Mouse (Mus musculus) NIH3T3 (cell line): ENCODE results near the gene Hpd.

Experiments
- DNase-seq: peaks from one replicate; pipeline ENCODE4 v3.0.0-alpha.2; 2012; ENCODE audit warnings: low read depth

Hpd gene

DNA sequence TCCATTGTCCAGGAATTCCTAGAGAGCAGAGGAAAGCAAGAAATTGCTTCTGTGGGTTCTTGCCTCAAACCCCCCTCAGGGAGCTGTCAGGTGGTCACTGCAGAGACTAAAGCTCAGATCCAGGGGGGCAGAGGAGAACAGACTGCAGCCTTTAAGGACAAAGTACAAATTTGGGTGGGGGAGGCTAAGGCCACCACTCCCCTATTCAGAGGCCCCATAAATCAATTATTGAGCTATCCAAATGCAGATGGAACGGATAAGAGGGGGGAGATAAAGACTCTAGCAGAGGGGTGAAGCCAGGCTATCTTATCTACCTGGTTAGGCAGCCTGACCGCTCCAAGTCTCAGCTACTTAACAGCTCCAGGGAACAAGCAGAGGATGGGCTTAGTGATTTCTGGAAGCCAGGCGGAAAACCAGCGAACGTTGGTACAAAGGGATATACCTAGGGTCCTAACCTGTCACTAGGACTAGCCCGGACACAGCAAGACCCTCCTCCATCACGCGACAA is 47.6 kb downstream of the Hpd start:
- DNase-seq: no peak

DNA sequence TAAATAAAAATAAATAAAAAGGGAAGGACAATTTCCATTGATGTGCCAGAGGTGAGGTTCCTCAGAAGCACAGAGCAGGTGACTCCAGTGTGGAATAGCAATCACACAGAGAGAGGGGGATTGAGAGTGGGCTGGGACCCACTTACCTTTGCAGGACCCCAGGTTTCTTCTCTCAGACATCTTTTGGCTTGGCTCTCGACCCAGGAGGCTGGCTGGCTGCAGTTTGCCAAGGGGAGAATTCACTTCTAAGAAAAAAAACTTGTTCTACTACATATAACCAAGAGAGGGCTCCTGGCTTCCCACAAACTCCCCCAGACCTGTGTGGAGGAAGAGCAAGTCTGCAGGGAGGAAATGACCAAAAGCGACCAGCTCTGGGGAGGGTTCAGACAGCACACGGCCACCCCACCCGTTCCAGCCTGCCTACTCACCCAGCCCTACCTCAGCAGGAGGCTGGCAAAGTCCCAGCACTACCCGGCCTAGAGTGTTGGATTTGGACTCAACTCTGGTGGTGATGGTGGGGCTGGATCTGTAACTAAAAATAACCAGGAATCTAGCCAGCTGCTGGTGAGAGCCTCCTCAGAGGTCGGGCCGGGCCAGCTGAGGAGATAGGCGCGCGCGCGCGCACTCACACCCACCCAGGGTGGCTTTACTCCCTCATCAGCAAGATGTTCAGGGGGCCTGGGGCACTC is 48.2 kb downstream of the Hpd start:
- DNase-seq: peak; percentile 94

DNA sequence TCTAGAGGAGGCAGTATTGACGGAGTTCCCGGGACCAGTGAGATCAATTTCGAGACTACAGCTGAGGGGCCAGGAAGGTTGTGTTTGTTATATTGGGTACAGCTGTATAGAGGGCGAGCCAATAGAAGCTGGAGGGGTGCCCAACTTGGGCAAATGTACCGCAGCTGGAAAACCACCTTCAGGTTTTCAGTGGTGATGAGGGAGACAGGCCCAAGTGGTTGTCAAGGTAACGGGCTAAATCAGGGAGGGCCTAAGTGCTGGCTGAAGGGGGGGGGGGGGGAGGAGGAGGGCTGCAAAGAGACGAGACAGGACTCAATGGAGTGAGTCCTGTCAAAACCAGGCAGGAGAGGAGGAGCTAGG is 48.8 kb downstream of the Hpd start:
- peak; percentile 79 for DNase-seq

DNA sequence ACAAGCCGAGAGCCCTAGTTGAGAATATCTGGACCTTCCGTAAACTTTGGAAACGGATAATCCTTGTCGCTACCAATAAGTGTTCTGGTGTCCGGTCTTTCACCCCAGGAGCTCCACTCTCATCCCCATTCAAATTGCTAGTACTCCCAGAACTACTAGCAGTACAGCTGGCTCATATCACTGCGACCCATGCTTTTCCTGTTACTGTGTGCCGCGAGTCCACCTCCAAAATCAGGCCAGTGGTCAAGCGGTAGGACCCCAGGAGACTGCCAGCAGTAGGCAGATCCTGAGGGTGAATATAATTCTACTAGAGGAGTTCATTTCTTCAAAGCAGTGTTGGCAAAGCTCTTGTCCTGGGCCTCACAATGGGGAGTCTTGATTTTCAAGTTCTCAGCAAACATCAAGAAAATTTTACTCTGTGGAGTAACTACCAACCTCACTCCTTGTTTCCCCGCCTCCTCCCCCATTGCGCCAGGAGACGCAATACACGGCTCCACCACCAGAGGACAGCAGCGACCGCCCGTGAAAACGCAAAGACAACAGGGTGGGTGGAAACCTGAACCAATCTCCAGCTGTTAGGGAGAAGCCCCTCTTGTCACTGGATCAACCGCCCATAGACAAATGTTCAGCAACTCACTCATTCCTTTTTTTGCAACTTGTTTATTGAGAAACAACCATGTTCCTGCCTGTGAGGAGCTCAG is 49.3 kb downstream of the Hpd start:
- DNase-seq: peak; percentile 94

DNA sequence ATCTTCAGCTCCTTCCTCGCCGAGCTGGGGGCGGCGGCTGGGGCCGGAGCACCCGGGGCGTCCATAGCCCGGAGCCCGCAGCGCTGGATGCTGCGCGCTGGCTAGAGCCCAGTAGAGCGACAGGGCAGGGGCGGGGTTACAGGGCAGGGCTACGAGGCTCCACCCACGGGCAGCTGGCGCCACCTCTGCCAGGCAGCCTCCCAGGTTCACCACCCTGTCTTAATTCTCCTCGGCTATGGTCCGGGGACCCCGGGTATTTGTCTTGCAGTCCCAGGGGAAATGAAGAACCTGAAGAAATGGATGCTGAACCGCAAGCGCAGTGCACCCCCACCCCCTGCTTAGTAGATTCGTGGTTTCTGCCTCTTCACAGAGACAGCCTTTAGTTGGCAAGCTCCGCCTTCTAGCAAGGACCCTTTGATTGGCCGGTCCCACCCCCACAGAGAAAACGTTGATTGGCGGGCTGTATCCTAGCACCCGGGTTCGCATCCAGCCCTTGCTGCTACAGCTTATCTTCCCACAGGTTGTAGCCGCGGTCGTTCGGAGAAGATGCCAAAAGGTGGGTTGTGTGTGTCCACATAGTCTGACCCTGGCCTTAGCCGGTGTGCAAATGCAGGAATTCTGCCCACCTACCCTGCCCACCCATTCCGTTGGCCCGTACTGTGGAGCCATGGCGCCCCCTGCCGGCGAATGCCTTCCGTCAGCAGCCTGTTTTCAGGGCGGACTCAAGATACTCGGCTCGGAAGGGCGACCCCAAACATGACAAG is 50.0 kb downstream of the Hpd start, which contains the start of gene Rhof:
Gene Rhof (minus strand): TSS at position 385 of the 764 bp plus-strand sequence.
- peak; percentile 77 for DNase-seq

DNA sequence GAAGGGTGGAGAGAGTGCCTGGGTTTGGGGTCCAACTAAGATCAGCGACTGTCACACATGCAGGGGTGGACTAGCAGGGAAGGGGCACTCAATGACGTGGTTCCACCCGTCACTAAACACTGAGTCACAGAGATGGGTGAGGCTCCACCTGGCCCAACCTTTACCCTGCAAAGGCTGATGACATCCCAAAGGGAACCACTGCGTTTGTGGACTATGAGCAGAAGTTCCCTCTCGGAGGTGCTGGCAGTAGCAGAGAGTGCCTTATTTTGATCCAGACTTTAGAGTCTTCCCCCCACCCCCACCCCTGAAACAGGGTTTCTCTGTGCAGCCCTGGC is 51.7 kb downstream of the Hpd start:
- no peak for DNase-seq

DNA sequence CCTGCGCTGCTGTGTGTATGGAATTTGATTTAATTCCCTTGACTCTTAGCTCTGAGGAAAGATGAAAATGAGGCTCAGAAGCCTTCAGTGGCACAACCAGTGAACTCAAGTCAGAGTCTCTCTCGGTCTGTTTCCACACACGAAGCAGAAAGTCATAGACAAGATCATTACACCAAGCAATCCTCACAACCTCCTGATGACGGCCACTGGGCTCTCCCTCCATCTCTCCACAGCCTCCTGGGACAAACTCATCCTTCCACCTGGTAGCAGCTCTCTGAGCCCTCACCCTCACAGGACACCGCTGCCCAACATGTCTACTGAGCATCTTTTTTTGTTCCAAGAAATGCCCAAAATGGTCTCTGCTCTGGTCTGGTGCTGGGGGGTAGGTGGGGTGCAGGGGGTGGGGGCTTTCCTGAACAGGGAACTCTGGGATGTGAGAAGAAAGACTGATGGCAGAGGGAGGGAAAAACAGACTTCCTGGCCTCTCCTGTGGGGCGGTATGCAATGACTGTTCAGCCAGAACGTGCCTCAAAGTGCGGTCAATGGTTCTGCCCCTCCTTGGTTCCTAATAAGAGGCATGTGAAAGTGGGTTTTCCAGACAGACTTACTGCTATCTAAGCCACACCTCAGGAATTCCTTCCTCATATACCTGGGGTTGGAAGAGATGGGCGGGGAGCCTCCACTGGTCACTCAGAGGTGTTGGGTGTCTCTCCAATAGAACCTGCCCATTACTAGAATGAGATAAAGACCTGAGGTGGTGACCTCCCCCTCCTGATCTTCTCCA is 52.3 kb downstream of the Hpd start:
- DNase-seq: no peak

DNA sequence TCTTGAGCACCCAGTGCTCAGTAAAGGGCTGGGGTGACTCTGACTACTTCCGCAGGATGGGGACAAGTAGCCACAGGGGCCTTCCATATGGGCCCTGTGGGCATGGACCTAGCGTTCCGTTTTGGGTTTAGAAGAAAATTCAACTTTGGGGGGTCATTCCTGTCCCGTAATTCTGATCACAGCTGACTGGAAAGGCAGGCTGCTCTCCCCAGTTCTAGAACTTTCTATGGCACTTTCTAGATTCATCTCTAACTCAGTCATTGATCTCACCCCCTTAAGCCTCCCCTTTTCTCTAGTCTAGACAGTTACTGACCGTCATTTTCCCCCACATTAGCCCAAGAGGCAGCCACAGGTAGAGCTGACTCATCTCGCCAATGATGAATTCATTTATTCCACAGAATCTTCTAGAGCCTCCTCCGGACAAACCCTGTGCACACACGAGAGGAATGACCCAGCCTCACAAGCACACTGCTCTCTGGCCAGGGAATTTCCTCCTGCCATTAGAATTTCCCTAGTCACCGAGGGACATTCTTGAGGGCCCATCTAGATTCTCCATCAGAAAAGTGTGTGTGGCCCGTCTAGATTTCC is 53.3 kb downstream of the Hpd start:
- no peak for DNase-seq

DNA sequence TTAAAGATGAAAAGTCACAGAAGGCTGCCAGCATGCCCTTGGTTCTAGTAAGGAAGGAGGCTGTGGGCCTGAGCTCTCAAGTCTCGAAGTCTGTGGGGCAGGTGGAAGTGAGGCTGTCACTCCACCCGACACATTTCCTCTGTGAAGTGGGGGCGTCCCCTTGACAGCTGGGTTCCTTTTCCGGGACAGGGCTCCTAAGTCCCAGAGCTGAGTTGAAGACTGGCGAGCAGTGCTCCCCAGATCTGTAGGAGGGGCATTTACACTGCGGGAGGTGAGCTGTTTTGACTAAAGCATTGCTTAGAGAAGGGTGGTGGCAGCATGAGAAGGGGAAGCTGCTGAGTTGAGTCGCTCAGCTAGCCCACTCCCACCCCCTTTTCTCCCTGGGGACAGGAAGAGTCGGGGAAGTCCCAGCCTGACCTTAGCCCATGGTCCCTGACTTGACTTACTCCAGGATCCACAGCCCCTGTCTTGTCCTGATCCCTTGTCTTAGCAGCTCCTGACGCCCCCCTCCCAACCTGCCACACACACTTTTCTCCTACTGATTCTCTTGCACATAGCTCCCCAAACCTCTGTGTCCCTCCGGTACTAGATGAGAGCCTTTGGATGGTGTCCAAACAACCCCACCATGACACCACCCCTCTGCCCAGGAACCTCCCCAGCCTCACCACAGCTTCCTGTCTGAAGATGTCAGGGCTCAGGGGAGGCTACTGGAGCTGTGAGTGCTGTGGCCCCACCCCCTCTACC is 53.9 kb downstream of the Hpd start:
- no peak for DNase-seq

DNA sequence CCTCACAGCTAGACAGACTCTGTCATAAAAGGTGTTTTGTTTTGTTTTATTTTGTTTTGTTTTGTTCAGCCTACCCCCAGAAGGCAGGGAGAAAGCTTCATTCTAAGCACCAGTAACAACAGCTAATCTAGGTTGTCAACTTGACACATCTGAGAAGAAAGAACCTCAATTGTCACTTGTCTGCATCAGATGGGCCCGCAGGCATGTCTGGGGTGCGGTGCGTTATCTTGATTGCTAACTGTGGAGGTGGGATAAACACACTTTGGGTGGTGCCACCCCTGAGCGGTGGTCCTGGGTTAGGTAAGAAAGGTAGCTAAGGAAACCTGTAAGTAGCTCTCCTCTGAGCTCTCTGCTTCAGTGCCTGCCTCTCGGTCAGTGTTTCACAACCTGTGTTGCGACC is 55.5 kb downstream of the Hpd start:
- no peak for DNase-seq

DNA sequence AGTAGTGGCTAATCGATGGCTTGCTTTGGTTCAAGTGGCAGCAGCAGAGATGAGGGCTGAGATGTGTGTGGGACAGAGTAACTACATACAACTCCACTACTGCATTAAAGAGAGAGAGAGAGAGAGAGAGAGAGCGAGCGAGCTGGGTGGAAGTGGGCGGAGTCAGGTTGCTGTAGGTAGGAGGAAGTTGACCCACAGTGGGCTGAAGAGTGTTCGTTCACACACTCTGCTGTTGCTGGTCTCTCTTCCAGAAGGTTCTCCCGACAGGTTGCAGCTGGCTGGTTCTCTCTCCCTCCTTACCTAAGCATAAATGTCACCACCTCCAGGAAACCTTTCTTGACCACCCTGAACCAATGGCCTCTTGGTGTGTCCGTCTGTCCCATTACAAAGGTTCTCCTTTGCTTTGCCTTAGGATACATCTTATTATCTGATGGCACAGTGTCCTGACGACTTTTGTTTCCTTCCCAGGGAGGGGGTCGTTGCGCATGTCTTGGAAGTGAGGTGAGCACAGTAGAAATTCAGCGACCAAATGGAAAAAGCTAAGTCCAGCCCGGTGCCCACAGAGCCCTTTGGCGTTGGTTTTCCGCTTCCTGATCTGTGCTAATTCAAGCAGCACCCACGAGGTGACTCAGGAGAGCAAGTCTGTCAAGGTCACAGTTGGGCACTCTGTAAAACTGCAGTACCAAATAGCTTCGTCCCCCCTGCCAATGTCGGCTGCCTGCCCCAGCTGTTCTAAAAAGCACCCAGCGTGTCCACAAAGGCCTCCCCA is 56.7 kb downstream of the Hpd start:
- DNase-seq: no peak

DNA sequence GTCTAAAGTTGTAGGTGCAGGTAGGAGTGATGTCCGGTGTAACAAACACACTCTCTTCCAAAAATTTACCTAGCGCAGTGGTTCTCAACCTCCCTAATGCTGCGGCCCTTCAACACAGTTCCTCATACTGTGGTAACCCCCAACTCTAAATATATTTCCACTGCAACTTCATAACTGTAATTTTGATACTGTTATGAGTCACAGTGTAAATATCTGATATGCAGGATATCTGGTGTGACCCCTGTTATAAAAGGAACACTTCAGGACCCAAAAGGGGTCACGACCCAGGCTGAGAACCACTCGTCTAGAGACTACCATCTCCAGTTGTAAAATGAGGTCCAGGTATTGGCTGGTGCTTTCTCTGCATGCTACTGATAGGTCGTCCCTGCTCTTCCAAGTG is 57.4 kb downstream of the Hpd start:
- DNase-seq: no peak

DNA sequence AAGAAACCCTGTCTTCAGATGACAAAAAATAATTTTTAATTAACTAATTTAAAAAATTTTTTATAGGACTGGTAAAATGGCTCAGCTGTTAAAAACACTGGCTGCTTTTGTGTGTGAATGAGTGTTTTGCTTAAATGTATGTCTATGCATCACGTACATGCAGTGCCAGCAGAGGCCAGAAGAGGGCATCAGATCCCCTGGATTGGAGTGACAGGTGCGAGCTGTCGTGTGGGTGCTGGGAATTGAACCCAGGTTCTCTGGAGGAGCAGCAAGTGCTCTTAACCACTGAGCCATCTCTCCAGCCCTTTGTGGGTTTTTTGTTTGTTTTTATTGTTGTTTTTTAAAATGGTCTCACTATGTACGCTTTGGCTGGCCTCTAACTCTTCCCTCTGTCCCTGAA is 60.3 kb downstream of the Hpd start:
- peak; percentile 43 for DNase-seq
